Mouse (Mus musculus) bone marrow, adult 2 months (tissue): ENCODE results near the gene Fam19a3. TPM values are rescaled to one million over a fixed set of nuclear protein-coding genes. Genes with fewer than 3 reads are reported as not detected.

Experiments
- H3K27ac ChIP-seq: fragments of 200-500 bp; 2 replicates; pipeline ENCODE4 v1.5.1; 2012; ENCODE audit warnings: low read depth, mild to moderate bottlenecking, control low read depth, inconsistent platforms, low read length; ENCODE audit not compliant: control insufficient read depth, poor library complexity, insufficient read depth
- H3K4me1 ChIP-seq: fragments of 200-500 bp; 2 replicates; pipeline ENCODE4 v1.6.1; 2011; ENCODE audit warnings: low read length; ENCODE audit not compliant: control insufficient read depth, insufficient read depth
- H3K4me3 ChIP-seq: fragments of 200-500 bp; replicated peaks from 2 replicates; pipeline ENCODE3; 2011; ENCODE audit warnings: mild to moderate bottlenecking, low read depth, low read length, control low read depth; ENCODE audit not compliant: control insufficient read depth
- CTCF ChIP-seq: fragments of 200-500 bp; IDR thresholded peaks from 2 replicates; pipeline ENCODE4 v1.5.1; 2011; ENCODE audit warnings: low read length, control low read depth; ENCODE audit not compliant: control insufficient read depth, insufficient read depth
- POLR2A ChIP-seq: fragments of 200-500 bp; IDR thresholded peaks from 2 replicates; pipeline ENCODE4 v1.6.1; 2011; ENCODE audit warnings: low read depth, mild to moderate bottlenecking, control low read depth, low read length, borderline replicate concordance; ENCODE audit not compliant: control insufficient read depth
- WGBS: fragments of 180-500 bp; shearing (Covaris S2); methylation state at CpG from one replicate; pipeline ENCODE4 v1.1.7; 2018; 5-methylcytosine and 5-hydroxymethylcytosine counted together
- polyA plus RNA-seq: library from polyadenylated mRNA; stranded (reverse); fragments of >200 nt; gene quantifications from 2 replicates; pipeline ENCODE4 v1.2.4, GENCODE M21; 2011; ENCODE audit warnings: low replicate concordance; ENCODE audit not compliant: missing spikeins, insufficient read depth, insufficient read length

The Fam19a3 gene
- polyA plus RNA-seq, 1 experiment: not detected

DNA sequence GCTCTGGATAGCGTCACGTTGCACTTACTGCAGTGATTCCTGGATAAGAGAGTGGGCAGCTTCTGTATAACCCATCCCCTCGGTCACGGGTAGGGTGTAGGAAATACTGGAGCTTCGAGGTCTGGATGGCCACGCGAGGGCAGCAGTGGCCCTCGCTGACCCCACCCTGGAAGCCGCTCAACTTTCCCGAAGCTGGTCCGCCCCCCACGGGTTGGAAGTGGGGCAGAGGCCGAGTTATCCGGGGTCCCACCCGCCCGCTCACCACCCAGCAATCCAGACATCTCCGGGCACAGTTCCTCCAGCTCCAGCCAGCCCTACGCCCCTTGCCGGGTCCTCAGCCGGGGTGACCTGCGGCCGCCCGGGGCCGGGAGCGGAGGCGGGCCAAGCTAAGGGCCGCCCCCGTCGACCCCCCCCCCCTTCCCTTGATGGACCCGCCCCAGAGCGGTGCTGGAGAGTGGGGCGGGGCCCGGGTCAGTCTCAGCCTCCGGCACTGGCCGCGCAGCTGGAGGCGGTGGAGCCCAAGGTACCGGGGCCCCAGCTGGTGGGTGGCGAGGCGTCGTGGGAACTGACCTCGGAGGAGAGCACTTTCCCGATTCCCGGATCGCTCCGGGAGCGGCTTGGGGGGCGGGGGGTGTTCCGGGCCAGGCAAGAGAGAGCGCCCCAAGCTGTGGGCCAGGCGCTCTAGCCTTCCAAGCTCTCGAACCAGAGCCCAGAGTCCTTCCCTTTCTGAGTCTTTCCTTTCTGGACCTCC lies 7.1 kb upstream of the Fam19a3 start:
- no peaks in the 10 kb centered on the region for H3K4me1 ChIP-seq
- WGBS: 1% methylated on average over 52 of the region's 52 CpGs
- H3K27ac ChIP-seq: no peak overlapping the region; the same call in 1 of the 2 replicates
- TF ChIP-seq POLR2A (no peak), CTCF (peak; percentile 68)
- H3K4me3 ChIP-seq: peak overlapping the region; percentile 40

DNA sequence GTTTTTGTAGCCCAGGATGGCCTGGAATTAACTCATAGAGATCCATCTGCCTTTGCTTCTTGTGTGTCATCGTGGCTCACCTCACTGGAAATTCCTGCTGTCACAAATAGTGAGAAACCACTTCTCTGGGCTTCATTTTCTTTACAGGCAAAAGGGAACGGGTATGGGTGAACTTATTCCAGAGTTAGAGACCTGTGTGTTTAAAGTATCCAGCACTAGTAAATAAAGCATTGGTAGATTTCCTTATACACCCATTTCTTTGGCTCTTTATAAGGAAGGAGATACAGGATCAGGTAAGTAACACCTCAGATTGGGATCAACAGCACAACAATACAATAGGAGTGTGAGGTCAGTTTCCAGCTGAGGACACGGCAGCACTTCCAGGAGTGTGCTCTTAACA lies 6.4 kb upstream of the Fam19a3 start, which contains the start of gene Rhoc:
Gene Rhoc (plus strand): TSS at position 301 of the 400 bp plus-strand sequence.
- Histone ChIP-seq H3K4me3 (peak within 1 kb of the TSS; percentile 40), H3K27ac (no peak within 1 kb of the TSS; the same call in 1 of the 2 replicates), H3K4me1 (0 out of 2 replicates have a peak, but pooled peaks cover 1% of the 10 kb centered on the region)
- TF ChIP-seq POLR2A (no peak), CTCF (no peak)
- 52% methylated on average over 3 of the region's 3 CpGs for WGBS

DNA sequence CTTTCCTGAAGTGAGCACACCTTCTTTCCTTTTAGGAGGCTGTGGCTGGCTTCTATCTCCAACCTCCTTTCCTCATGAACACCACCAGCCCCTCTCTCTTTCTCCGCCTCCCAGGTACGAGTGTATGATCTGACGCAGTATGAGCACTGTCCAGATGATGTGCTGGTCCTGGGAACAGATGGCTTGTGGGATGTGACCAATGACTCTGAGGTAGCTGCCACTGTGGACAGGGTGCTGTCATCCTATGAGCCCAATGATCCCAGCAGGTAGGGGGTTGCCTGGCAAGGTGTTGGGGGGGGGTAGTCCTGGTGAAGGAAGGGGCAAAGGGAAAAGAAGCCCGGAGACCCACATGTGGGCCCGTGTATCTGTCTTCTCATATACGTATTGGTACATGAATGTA lies 3.6 kb upstream of the Fam19a3 start:
- Histone ChIP-seq H3K27ac (no peak overlapping the region), H3K4me1 (peaks cover 3% of the 10 kb centered on the region), H3K4me3 (no peak overlapping the region)
- TF ChIP-seq POLR2A (no peak), CTCF (no peak)
- 91% methylated on average over 6 of the region's 6 CpGs for WGBS

DNA sequence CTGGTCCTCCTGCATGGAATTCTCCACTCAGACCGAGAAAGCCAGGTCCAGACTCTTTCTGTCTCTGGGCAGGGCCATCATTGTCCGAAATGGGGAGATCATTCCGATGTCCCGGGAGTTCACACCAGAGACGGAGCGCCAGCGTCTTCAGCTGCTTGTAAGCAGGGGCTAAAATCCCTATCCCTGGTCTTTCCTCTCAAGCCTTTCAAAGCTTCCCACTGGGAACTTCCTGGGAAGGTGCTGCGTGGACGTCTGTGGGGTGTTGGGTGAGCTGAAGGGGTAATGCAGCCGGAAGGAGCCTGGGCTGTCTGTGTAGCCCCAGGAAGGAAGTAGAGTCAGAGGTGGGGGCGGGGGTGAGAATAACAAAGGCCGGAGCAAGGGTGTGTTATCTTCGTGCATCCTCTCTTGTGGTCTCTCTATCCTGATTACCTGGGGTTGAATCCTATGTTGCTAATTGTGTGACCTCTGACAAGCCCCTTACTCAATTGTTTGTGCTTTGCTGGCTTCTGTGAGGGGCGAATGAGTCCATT lies 2.4 kb upstream of the Fam19a3 start:
- Histone ChIP-seq H3K4me1 (peaks cover 3% of the 10 kb centered on the region), H3K4me3 (no peak overlapping the region), H3K27ac (no peak overlapping the region)
- no peak for TF ChIP-seq CTCF
- no peak for TF ChIP-seq POLR2A
- WGBS: 46% methylated on average over 14 of the region's 14 CpGs

DNA sequence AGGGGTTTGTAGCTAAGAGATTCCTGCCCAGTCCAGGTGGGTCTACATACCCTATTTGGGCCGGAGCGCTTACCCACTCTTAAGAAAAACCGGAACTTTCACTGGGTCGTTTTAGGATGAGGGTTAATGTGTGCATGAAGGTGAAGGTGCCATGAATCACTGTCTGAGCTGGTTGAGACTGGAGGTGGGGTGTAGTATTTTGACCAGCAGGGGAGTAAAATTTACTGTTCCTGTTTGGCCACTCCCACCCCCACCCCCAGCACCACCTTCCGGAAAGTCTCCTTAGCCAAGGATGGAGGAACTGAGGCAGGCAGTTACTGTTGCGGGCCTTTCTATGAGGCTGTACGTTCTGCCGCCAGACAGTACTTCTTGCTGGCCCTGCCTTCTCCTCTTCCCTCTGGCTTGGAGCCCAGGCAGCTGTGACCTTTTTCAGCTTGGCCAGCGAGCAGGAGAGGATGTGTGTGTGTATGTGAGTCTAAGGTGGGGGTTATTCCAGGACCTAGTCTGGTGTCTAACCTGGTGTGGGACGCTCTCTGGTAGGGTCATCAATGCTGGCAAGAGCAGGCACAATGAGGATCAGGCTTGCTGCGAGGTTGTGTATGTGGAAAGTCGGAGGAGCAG lies 531 bp upstream of the Fam19a3 start:
- H3K4me1 ChIP-seq: peaks cover 3% of the 10 kb centered on the region
- TF ChIP-seq POLR2A (no peak), CTCF (no peak)
- H3K4me3 ChIP-seq: no peak overlapping the region
- no peak overlapping the region for H3K27ac ChIP-seq
- 20% methylated on average over 12 of the region's 12 CpGs for WGBS

DNA sequence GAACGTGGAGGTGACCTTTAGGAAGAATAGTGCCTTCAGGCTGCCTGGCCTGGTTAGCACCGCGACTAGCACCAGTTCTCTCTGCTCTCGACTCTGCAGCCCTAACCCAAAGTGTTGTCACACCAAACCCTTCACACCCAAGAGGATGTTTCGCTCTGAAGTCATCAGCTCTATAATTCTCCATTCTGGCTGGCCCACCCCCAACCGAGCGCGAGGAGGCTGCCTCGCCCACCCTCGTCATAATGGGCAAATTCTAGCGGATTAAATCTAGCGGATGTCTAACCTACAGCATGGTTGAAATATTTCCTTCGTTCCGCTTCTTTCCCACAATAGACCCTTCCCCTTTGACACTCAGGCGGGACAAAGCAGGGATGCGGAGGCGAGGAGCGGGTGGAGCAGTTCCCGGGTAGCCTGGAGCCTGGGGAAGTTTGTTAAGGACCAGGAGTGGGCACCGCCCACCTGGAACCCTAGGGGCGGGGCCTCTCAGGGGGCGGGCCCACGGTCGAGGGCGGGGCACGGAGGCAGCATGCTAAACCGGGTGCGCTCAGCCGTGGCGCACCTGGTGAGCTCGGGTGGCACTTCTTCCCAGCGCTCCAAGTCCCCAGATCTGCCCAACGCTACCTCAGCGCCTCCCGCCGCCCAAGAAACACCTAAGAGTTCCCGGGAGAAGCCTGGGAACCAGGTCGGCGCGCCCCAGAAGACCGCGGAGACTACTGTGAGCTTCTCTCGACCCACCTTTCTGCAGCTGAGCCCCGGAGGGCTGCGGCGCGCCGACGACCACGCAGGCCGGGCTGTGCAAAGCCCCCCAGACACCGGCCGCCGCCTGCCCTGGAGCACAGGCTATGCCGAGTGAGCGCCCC lies 849 bp downstream of the Fam19a3 start, which contains the start of gene Ppm1j:
Gene Ppm1j (plus strand): TSS at position 496 of the 860 bp plus-strand sequence.
- Histone ChIP-seq H3K4me1 (peaks cover 3% of the 10 kb centered on the region), H3K27ac (no peak within 1 kb of the TSS; the same call in 1 of the 2 replicates), H3K4me3 (peak within 1 kb of the TSS; percentile 4)
- 3% methylated on average over 56 of the region's 56 CpGs for WGBS
- no peak for TF ChIP-seq CTCF
- TF ChIP-seq POLR2A: no peak

DNA sequence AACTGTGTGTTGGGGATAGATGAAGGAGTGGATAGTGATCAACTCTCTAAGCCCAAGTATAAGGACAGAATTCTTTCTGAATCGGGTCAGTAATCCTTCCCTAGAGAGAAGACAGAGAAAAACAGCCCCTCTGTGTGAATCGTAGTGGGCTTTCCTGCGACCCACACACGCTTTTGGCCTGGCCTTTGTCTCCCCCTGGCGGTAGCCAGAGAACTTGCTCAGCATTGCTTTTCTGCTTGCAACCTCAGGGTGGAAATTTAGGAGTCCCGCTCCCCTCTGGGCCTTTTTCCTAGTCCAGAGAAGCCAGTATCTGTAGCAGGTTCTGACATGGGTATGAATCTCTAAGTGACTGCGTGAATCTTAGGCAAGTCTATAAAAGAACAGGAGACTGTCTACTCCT lies 1.7 kb downstream of the Fam19a3 start:
- H3K27ac ChIP-seq: no peak overlapping the region
- no peak overlapping the region for H3K4me3 ChIP-seq
- H3K4me1 ChIP-seq: peaks cover 3% of the 10 kb centered on the region
- TF ChIP-seq POLR2A: no peak
- peak; percentile 85 for TF ChIP-seq CTCF
- WGBS: 2% methylated on average over 7 of the region's 7 CpGs

DNA sequence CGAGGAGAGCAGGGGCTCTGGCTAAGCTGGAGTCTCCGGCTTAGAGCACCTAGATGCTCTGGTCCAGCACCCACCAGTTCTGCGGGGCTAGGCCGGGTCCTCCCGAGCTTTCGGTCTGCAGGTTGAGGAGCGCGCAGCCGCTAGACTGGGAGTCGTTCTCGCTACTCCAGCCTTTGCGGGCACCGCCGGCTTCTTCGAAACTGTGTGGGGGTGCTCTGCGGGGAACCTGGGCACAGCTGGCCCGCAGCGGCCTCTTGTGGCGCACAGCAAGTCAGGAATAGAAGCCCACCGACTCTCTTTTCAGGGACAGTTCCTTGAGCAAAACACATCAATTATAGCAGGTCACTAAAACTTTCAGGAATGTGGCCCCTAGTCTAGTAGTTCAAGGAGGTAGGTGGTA lies 4.3 kb downstream of the Fam19a3 start:
- WGBS: 2% methylated on average over 20 of the region's 20 CpGs
- TF ChIP-seq POLR2A (no peak), CTCF (no peak)
- Histone ChIP-seq H3K27ac (no peak overlapping the region), H3K4me3 (no peak overlapping the region), H3K4me1 (peaks cover under 1% of the 10 kb centered on the region)
